Mouse (Mus musculus): ENCODE data around the gene Rpl14.

Rpl14 gene

DNA sequence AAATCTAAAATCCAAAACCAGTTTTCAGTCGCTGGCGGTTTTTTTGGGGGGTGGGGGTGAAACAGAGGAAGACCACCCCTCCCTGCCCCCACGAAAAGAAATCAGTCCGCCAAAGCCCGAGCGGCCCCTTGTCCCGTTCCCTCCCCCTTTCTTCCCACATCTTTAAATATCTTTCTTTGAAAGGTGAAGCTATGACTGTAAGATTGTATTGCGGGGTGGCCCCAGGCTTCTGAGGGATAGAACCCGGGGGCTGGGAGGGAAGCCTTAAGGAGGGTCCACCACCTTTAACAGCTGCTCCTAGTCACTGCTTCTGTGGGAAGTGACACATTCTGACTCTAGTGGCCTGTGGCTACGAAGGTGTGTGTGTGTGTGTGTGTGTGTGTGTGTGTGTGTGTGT, 32.3 kb downstream of the Rpl14 start:
- no peak for DNase-seq (ENCODE audit: low read depth, low spot score)

DNA sequence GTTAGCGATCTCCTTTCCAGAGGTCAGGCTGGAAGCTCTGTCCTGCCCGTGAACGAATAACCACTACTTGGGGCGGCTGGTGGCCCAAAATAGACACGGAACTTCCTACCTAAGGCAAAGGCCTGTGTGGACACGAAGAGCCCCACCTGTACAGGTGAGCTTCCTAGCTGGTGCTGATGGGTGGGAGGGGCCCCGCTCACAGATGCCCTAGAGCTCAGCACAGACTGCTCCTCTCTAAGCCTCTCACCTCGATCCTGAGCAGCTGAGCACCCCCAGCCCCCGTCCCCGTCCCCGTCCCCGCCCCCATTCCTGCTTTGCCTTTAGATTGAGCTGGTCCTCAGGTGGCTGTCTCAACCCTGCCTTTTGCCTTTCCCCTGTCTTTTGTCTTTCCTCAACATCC, 32.7 kb downstream of the Rpl14 start:
- DNase-seq (ENCODE audit: low read depth, low spot score) = no peak

DNA sequence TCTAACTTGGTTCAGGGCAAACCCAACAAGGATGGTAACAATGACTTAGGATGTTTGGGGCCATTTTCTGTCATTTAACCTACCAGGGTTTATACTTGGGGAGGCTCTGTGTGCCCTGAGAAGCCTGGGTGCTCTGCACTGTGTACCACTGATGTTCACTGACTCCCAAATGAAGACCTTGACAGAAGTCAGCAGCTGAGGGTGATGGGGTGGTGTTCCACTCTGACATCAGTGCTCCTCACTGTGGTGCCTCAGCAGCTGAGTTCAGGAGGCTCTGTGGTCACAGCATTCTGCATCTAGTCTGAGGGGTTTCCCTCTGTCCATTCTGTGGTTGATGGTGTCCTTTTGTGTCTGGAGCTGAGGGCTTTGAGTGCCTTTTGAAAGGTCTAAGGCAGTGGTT, 39.8 kb downstream of the Rpl14 start:
- no peak for DNase-seq (ENCODE audit: low read depth, low spot score)

DNA sequence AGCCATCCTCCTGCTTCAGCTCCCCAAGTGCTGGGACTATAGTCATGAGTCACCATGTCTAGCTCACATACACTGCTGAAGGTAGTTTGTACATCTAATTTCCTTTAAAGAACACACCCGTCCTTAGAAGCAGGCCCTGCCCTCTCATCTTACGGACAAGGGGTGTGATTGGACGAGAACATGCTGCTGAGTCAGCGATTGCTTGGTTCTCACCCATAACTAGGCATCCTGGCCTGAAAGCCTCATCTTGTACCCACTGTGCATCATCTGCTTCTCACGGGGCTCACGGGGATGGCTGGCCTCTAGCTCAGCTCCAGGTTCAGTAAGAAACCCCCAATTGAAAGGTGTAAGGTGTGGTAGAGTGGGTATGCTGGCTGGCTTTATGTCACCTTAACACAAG, 42.8 kb downstream of the Rpl14 start:
- DNase-seq (ENCODE audit: low read depth, low spot score) = no peak

DNA sequence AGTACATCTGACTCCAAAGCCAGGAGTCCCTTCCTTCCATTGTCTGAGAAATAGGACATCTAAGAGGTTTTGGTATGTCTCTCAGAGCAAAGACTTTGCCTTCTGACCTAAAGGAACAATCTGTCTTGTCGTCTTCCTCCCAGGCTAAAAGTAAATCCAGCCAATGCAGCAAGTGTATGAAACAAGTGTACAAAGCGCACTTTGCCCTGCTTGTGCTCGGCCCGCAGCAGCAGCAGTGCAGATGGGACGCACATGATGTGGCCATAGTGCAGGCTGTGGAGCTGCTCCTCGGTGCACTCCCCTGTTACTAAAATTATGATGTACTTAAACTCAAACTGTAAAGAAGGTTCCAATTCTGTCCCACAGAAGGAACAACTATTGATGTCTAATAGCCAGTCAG, 46.9 kb downstream of the Rpl14 start:
- no peak for DNase-seq (ENCODE audit: low read depth, low spot score)

DNA sequence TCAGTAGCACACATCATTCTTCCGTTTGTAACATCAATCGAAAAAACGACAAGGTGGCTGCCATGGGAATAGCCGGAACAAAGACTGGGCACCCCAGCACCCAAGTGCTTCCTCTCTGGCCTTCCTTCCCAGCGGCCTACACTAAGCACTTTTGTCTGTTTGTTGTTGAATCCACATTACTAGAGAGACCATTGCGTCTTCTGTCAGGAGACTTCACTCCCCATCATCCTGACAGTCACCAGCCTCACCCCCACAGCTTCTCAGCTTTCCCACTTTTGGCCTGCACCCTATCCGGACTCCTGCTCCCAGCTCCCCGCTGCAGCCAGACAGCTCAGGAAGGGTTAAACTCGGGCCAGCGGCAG, 48.1 kb downstream of the Rpl14 start:
- DNase-seq (ENCODE audit: low read depth, low spot score) = no peak

DNA sequence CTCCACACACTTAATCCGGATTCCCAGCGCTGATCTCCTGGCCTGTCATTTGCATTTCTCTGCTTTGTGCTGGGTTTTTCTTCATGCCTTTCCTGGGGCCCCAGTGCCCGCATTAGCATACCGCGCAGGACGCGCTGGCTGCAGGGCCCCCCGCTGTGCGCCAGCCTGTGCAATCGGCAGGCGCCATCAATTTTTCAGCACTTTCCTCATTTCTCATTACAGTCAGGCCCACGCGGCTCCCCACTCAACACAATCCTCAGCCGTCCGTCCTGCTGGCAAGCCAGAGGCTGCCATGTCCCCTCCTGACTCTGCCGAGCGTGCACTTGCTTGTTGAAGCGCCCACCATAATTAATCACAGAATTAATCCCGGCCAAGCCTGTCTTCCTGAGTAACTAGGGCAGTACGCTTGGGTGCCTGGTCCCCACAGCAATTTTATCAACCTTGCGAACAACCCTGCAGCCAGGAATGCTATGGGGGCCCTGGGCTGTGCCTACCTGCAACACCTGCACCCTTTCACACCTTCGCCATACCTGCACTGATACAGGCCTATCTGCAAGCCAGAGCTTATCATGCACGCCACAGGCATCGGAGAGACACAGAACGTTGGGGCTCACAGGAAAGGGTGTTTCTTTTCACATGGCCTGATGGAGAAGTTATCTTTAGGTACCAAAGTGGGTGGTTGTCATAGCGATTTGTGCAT, 48.6 kb downstream of the Rpl14 start:
- DNase-seq (ENCODE audit: low read depth, low spot score) = no peak

DNA sequence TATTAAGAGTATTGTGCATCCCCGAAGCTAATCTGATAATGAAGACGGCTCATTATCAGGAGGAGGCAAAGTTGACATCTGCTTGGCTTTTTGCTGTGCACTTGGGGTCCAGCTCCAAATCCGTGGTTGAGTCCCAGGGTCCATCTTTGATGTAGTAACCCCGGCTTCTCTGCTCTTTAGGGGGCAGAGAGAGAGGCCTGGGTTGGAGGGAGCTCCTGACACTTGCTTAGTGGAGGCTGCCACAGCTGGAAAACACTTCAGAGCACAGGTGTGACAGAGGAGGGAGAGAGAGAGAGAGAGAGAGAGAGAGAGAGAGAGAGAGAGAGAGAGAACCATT, 49.1 kb downstream of the Rpl14 start:
- DNase-seq (ENCODE audit: low read depth, low spot score) = no peak

All from brain, embryonic 18.5 days (tissue).